ENCODE assay signal across 1 mouse cellular context in genomic region chr8:105264024-105264982, GRCm38 (mm10).
A peak's percentile ranks its signal among the peaks of the same experiment; 100 is the strongest.
TF ChIP-seq lines count a peak whose summit lies in the region.

Gene Tradd, minus strand, starts transcription at chr8:105264609.
Gene Fbxl8, plus strand, starts transcription at chr8:105264648.

TF ChIP-seq in MEL, 35 proteins besides CTCF, POLR2A, EP300 and RAD21 (continued from another document):
- TF ChIP-seq HCFC1 (IDR thresholded peaks at IDR 0.05; ENCODE audit: low read depth, low read length), result peak; percentile 77
- TF ChIP-seq GATA1 (IDR thresholded peaks at IDR 0.05; ENCODE audit: low read depth, low read length), result peak; percentile 7; the same call in 1 of the 2 replicates
